Mouse (Mus musculus): ENCODE data around the gene Ttyh2.

Ttyh2 gene

GRCm38 (mm10) chr11:114683029-114683721, 7.9 kb downstream of the Ttyh2 start:
- DNase-seq: no peak

- no peak for DNase-seq
Measured at GRCm38 (mm10) chr11:114683722-114684621, 8.7 kb downstream of the Ttyh2 start.

- no peak for DNase-seq
Measured at GRCm38 (mm10) chr11:114684627-114685373, 9.6 kb downstream of the Ttyh2 start.

- DNase-seq: no peak
Measured at GRCm38 (mm10) chr11:114685526-114686040, 10.4 kb downstream of the Ttyh2 start.

- no peak for DNase-seq
Measured at GRCm38 (mm10) chr11:114686221-114686959, 11.2 kb downstream of the Ttyh2 start.

- no peak for DNase-seq
Measured at GRCm38 (mm10) chr11:114687574-114688188, 12.4 kb downstream of the Ttyh2 start.

- DNase-seq: no peak
Measured at GRCm38 (mm10) chr11:114688729-114689128, 13.5 kb downstream of the Ttyh2 start.

- DNase-seq: peak; percentile 82
Measured at GRCm38 (mm10) chr11:114690192-114690591, 15.0 kb downstream of the Ttyh2 start.

- no peak for DNase-seq
Measured at GRCm38 (mm10) chr11:114691454-114692182, 16.4 kb downstream of the Ttyh2 start.

GRCm38 (mm10) chr11:114692601-114693000, 17.4 kb downstream of the Ttyh2 start:
- DNase-seq: no peak

GRCm38 (mm10) chr11:114693456-114693855, 18.2 kb downstream of the Ttyh2 start:
- DNase-seq: no peak

- no peak for DNase-seq
Measured at GRCm38 (mm10) chr11:114694451-114694850, 19.2 kb downstream of the Ttyh2 start.

GRCm38 (mm10) chr11:114698496-114698895, 23.3 kb downstream of the Ttyh2 start:
- DNase-seq: no peak

GRCm38 (mm10) chr11:114699511-114699910, 24.3 kb downstream of the Ttyh2 start:
- DNase-seq: no peak

GRCm38 (mm10) chr11:114702311-114702995, 27.2 kb downstream of the Ttyh2 start:
- DNase-seq: no peak

- no peak for DNase-seq
Measured at GRCm38 (mm10) chr11:114702996-114703361, 27.7 kb downstream of the Ttyh2 start.

- peak; percentile 89 for DNase-seq
Measured at GRCm38 (mm10) chr11:114704071-114704913, 29.1 kb downstream of the Ttyh2 start.

- DNase-seq: no peak
Measured at GRCm38 (mm10) chr11:114706358-114706757, 31.1 kb downstream of the Ttyh2 start.

GRCm38 (mm10) chr11:114711393-114711792, 36.2 kb downstream of the Ttyh2 start:
- DNase-seq: no peak

- DNase-seq: no peak
Measured at GRCm38 (mm10) chr11:114711861-114712260, 36.6 kb downstream of the Ttyh2 start.

Data from layer of hippocampus, adult 9-11 months (tissue).